Mouse (Mus musculus): ENCODE data around the gene Pdzrn4. TPM values are rescaled to one million over a fixed set of nuclear protein-coding genes. Genes with fewer than 3 reads are reported as not detected.
"Not testable (repeated sequence)": the region's sequence is repeated elsewhere in the genome, so short reads cannot be mapped to it uniquely, and the experiment has no call there.

Pdzrn4 gene
- polyA plus RNA-seq (2012; rRNA removed) = 0.62 and 1.2 TPM in 2 replicates

DNA sequence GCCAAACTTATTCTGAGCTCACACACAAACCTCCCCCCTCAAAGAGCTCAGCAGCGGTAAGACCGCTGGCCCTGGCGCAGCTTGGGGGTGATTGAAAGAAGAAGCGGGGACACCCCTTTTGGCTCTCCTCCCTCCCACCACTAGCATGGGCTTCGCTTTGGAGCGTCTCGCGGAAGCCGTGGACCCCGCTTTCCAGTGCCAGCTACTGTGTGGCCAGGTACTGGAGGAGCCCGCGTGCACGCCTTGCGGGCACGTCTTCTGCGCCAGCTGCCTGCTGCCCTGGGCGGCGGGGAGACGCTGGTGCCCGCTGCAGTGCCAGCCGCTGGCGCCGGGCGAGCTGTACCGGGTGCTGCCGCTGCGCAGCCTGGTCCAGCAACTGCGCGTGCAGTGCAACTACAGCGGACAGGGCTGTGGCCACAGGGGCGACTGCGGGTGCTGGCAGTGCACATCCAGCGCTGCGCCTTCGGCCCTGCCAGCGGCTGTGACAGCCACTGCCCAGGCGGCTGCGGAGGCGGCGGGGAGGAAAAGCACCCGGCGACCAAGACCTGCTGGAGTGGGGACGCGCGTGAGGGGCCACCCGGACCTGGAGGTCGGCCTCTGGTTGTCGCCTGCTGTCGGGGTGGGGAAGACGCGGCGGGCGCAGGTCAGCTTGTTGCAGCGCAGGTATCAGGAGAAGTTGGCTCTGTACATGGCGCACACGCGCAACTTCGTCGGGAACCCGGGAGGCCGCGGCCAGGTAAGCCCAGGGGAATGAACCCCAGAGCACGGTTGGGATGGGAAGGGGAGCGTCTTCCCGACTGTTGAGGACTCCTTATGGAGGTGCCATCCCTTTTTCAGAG, at the start of gene Pdzrn4:
TSS of gene Pdzrn4 (plus strand) at position 112 of the 839 bp plus-strand sequence.
- Histone ChIP-seq H3K36me3 (ENCODE audit: control insufficient read depth, insufficient read depth, low read length) (no peaks in the 10 kb centered on the region), H3K4me3 (ENCODE audit: control insufficient read depth, insufficient read depth, low read length) (no peak within 1 kb of the TSS), H3K4me1 (replicated peaks; ENCODE audit: control insufficient read depth, insufficient read depth, low read length) (no peaks in the 10 kb centered on the region), H3K27ac (ENCODE audit: control insufficient read depth, insufficient read depth, low read length) (no peak within 1 kb of the TSS), H3K27me3 (ENCODE audit: control insufficient read depth, insufficient read depth, low read length) (no peaks in the 10 kb centered on the region; the same call in 1 of the 2 replicates)
- WGBS = 7% methylated on average over 65 of the region's 65 CpGs
- no peak for DNase-seq
- TF ChIP-seq CTCF (IDR thresholded peaks at IDR 0.05; ENCODE audit: borderline replicate concordance, control insufficient read depth, extremely low read depth, insufficient read depth, low read length, poor library complexity) (no peak), POLR2A (IDR thresholded peaks at IDR 0.05; ENCODE audit: control insufficient read depth, extremely low read depth, insufficient read depth, low read length, poor library complexity) (no peak)

DNA sequence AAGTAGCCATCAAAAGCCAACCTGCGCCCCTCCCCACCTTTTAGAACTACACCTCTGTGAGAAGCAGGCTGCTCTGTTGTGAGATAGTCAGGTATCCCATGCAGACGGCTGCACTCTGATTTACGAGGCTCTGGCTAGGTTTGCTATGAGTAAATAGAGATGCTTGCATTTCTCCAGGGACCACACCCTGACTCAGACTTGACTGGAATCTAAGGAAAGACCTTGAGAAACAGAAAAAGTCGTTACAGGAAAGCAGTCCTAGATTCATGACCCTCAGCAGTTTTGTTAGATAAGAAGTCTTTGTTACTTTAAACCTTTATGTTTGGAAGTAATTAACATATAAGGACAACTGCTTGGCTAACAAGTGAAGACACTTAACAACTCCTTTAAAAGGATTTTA, 49.3 kb upstream of the Pdzrn4 start:
- no peak for DNase-seq
- Histone ChIP-seq H3K4me1 (replicated peaks; ENCODE audit: control insufficient read depth, insufficient read depth, low read length) (no peaks in the 10 kb centered on the region), H3K27ac (ENCODE audit: control insufficient read depth, insufficient read depth, low read length) (no peak overlapping the region), H3K36me3 (ENCODE audit: control insufficient read depth, insufficient read depth, low read length) (no peaks in the 10 kb centered on the region), H3K4me3 (ENCODE audit: control insufficient read depth, insufficient read depth, low read length) (no peak overlapping the region), H3K27me3 (ENCODE audit: control insufficient read depth, insufficient read depth, low read length) (no peaks in the 10 kb centered on the region)
- TF ChIP-seq POLR2A (IDR thresholded peaks at IDR 0.05; ENCODE audit: control insufficient read depth, extremely low read depth, insufficient read depth, low read length, poor library complexity) (no peak), CTCF (IDR thresholded peaks at IDR 0.05; ENCODE audit: borderline replicate concordance, control insufficient read depth, extremely low read depth, insufficient read depth, low read length, poor library complexity) (no peak)
- WGBS = 69% methylated on average over 4 of the region's 4 CpGs

DNA sequence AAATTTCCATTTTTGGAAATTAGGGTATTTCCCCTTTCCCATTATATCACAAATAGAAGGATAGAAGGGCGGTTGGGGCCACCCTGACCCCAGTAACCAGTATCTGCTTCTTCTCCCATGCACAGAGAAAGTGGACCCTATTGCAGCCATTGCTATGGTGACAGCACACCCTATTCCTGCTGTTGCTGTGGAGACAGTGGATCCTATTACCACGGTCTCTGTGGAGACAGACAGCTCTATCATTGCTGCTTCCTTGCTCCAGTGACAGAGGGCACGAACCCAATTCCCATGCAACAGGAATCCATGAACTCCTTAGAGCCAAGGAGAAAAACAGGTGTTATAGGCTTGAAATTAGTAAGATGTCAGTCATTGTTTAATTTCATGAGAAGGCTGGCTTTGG, 48.8 kb upstream of the Pdzrn4 start:
- H3K4me3 ChIP-seq (ENCODE audit: control insufficient read depth, insufficient read depth, low read length) = no peak overlapping the region
- H3K36me3 ChIP-seq (ENCODE audit: control insufficient read depth, insufficient read depth, low read length) = no peaks in the 10 kb centered on the region
- DNase-seq = no peak
- H3K4me1 ChIP-seq (replicated peaks; ENCODE audit: control insufficient read depth, insufficient read depth, low read length) = no peaks in the 10 kb centered on the region
- 77% methylated on average over 3 of the region's 3 CpGs for WGBS
- H3K27ac ChIP-seq (ENCODE audit: control insufficient read depth, insufficient read depth, low read length) = no peak overlapping the region
- H3K27me3 ChIP-seq (ENCODE audit: control insufficient read depth, insufficient read depth, low read length) = no peaks in the 10 kb centered on the region
- TF ChIP-seq POLR2A (IDR thresholded peaks at IDR 0.05; ENCODE audit: control insufficient read depth, extremely low read depth, insufficient read depth, low read length, poor library complexity) = no peak
- no peak for TF ChIP-seq CTCF (IDR thresholded peaks at IDR 0.05; ENCODE audit: borderline replicate concordance, control insufficient read depth, extremely low read depth, insufficient read depth, low read length, poor library complexity)

DNA sequence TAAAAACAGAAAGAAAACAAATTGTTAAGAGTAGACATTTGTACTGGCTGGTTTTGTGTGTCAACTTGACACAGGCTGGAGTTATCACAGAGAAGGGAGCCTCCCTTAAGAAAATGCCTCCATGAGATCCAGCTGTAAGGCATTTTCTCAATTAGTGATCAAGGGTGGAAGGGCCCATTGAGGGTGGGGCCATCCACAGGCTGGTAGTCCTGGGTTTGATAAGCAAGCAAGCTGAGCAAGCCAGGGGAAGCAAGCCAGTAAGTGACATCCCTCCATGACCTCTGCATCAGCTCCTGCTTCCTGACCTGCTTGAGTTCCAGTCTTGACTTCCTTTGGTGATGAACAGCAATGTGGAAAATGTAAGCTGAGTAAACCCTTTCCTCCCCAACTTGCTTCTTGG, 48.2 kb upstream of the Pdzrn4 start:
- H3K4me3 ChIP-seq (ENCODE audit: control insufficient read depth, insufficient read depth, low read length); H3K4me1 ChIP-seq (replicated peaks; ENCODE audit: control insufficient read depth, insufficient read depth, low read length); H3K27me3 ChIP-seq (ENCODE audit: control insufficient read depth, insufficient read depth, low read length); H3K27ac ChIP-seq (ENCODE audit: control insufficient read depth, insufficient read depth, low read length); H3K36me3 ChIP-seq (ENCODE audit: control insufficient read depth, insufficient read depth, low read length); DNase-seq: not testable (repeated sequence)

DNA sequence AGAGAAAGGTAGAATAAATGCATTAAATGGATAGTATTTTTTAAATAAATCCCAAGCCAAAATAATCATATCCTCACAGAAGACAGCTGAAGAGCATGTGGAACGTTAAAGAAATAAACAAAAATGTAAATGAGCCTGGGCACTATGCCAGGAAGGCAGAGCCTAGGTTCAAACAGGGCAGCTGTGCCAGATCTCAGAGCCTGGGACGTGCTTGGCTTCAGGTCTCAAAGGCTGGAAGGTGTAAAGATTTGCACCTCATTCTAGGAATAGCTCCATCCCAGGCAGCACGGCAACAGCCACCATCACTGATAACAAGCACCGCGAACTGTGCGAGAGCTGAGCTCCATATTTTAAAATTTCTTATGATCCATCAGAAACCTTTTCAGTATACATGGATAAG, 32.5 kb upstream of the Pdzrn4 start:
- H3K27me3 ChIP-seq (ENCODE audit: control insufficient read depth, insufficient read depth, low read length) = no peaks in the 10 kb centered on the region
- H3K36me3 ChIP-seq (ENCODE audit: control insufficient read depth, insufficient read depth, low read length) = no peaks in the 10 kb centered on the region
- 68% methylated on average over 6 of the region's 6 CpGs for WGBS
- H3K27ac ChIP-seq (ENCODE audit: control insufficient read depth, insufficient read depth, low read length) = no peak overlapping the region
- TF ChIP-seq POLR2A (IDR thresholded peaks at IDR 0.05; ENCODE audit: control insufficient read depth, extremely low read depth, insufficient read depth, low read length, poor library complexity) (no peak), CTCF (IDR thresholded peaks at IDR 0.05; ENCODE audit: borderline replicate concordance, control insufficient read depth, extremely low read depth, insufficient read depth, low read length, poor library complexity) (no peak)
- H3K4me3 ChIP-seq (ENCODE audit: control insufficient read depth, insufficient read depth, low read length) = no peak overlapping the region
- no peaks in the 10 kb centered on the region for H3K4me1 ChIP-seq (replicated peaks; ENCODE audit: control insufficient read depth, insufficient read depth, low read length)
- DNase-seq = no peak

DNA sequence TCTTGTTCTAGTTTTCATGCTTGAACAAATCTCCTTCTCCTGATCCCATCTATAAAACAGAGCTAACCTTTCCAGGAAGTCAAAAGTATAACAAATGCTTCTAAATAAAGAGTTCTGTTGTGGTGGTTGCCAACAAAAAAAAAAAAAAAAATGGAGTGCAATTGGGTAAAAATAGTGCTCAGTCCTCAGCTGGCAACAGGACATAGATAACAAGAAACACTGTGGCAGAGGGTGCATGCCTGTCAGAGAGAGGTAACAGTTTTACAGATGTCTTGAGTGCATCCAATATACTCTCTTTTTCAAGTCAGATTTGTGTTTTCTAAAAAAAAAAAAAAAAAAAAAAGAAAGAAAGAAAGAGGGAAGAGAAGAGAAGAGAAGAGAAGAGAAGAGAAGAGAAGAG, 32.1 kb upstream of the Pdzrn4 start:
- Histone ChIP-seq H3K27ac (ENCODE audit: control insufficient read depth, insufficient read depth, low read length) (no peak overlapping the region), H3K36me3 (ENCODE audit: control insufficient read depth, insufficient read depth, low read length) (no peaks in the 10 kb centered on the region), H3K27me3 (ENCODE audit: control insufficient read depth, insufficient read depth, low read length) (no peaks in the 10 kb centered on the region), H3K4me1 (replicated peaks; ENCODE audit: control insufficient read depth, insufficient read depth, low read length) (no peaks in the 10 kb centered on the region), H3K4me3 (ENCODE audit: control insufficient read depth, insufficient read depth, low read length) (no peak overlapping the region)
- no peak for DNase-seq
- TF ChIP-seq POLR2A (IDR thresholded peaks at IDR 0.05; ENCODE audit: control insufficient read depth, extremely low read depth, insufficient read depth, low read length, poor library complexity) (no peak), CTCF (IDR thresholded peaks at IDR 0.05; ENCODE audit: borderline replicate concordance, control insufficient read depth, extremely low read depth, insufficient read depth, low read length, poor library complexity) (no peak)

DNA sequence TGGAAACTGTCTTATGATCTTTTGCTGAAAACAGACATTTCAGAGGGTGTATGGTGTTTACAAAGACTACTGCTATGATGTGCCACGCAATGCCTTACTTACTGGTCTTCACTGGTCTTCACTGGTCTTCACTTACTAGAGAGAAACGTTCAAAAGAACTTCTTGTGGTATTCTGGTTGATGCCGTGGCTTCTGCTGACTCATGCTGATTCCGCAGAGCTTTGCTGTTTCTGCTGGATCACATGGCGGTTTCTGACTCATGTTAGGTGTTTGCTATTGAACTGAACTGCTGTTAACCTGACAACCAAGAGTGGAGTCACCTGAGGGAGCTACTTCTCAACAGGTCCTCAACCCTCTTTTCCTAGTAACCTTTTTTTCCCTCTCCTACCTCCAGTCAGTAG, 1.9 kb upstream of the Pdzrn4 start:
- no peaks in the 10 kb centered on the region for H3K36me3 ChIP-seq (ENCODE audit: control insufficient read depth, insufficient read depth, low read length)
- 75% methylated on average over 5 of the region's 5 CpGs for WGBS
- TF ChIP-seq POLR2A (IDR thresholded peaks at IDR 0.05; ENCODE audit: control insufficient read depth, extremely low read depth, insufficient read depth, low read length, poor library complexity) (no peak), CTCF (IDR thresholded peaks at IDR 0.05; ENCODE audit: borderline replicate concordance, control insufficient read depth, extremely low read depth, insufficient read depth, low read length, poor library complexity) (no peak)
- no peak overlapping the region for H3K27ac ChIP-seq (ENCODE audit: control insufficient read depth, insufficient read depth, low read length)
- no peak overlapping the region for H3K4me3 ChIP-seq (ENCODE audit: control insufficient read depth, insufficient read depth, low read length)
- no peaks in the 10 kb centered on the region; the same call in 1 of the 2 replicates for H3K27me3 ChIP-seq (ENCODE audit: control insufficient read depth, insufficient read depth, low read length)
- no peaks in the 10 kb centered on the region for H3K4me1 ChIP-seq (replicated peaks; ENCODE audit: control insufficient read depth, insufficient read depth, low read length)
- DNase-seq = no peak
